Mouse (Mus musculus) MEL (cell line): ENCODE results near the gene Nav1. TPM values are rescaled to one million over a fixed set of nuclear protein-coding genes. Genes with fewer than 3 reads are reported as not detected.

Experiments used
- DNase-seq: peaks from one replicate; pipeline ENCODE4 v3.0.0; 2011; ENCODE audit warnings: low read depth, low spot score
- H3K27ac ChIP-seq: 2 replicates; pipeline ENCODE4 v1.5.1; 2012; ENCODE audit warnings: low read depth, mild to moderate bottlenecking, control low read depth, low read length, moderate library complexity; ENCODE audit not compliant: control insufficient read depth
- H3K27me3 ChIP-seq, 2 experiments: fragments of 150-350 bp in 1 of 2; sonication (generic) in 1 of 2; 2 replicates each; pipeline ENCODE4 v1.6.1; 2012; ENCODE audit warnings: low read length in 2 of 2, mild to moderate bottlenecking in 2 of 2, improper control_type of control experiment in 1 of 2, moderate library complexity in 1 of 2; ENCODE audit not compliant: insufficient read depth in 2 of 2, control insufficient read depth in 1 of 2
- H3K36me3 ChIP-seq, 2 experiments: 2 replicates each; pipeline ENCODE4 v1.6.1; 2012 to 2014; ENCODE audit warnings: low read length in 2 of 2, improper control_type of control experiment in 1 of 2, inconsistent platforms in 1 of 2, mild to moderate bottlenecking in 1 of 2; ENCODE audit not compliant: insufficient read depth in 2 of 2, control insufficient read depth in 1 of 2
- H3K4me1 ChIP-seq, 2 experiments: fragments of 150-350 bp in 1 of 2; sonication (generic) in 1 of 2; 2 replicates each; pipeline ENCODE4 v1.6.1; 2012; ENCODE audit warnings: low read length in 2 of 2, improper control_type of control experiment in 1 of 2, mild to moderate bottlenecking in 1 of 2; ENCODE audit not compliant: insufficient read depth in 2 of 2, control insufficient read depth in 1 of 2
- H3K4me3 ChIP-seq, 2 experiments: fragments of 150-350 bp in 1 of 2; sonication (generic) in 1 of 2; 2 replicates each; pipeline ENCODE4 v1.5.1; 2012; ENCODE audit warnings: low read depth in 2 of 2, low read length in 2 of 2, mild to moderate bottlenecking in 2 of 2, moderate library complexity in 2 of 2, control low read depth in 1 of 2, improper control_type of control experiment in 1 of 2; ENCODE audit not compliant: control insufficient read depth in 1 of 2, insufficient read depth in 1 of 2
- H3K79me2 ChIP-seq: 2 replicates; pipeline ENCODE4 v1.6.1; 2012; ENCODE audit warnings: mild to moderate bottlenecking, low read length, moderate library complexity; ENCODE audit not compliant: control insufficient read depth, poor library complexity, insufficient read depth
- H3K9ac ChIP-seq: 2 replicates; pipeline ENCODE4 v1.6.1; 2012; ENCODE audit warnings: low read depth, mild to moderate bottlenecking, control low read depth, low read length, moderate library complexity; ENCODE audit not compliant: control insufficient read depth, poor library complexity, severe bottlenecking
- H3K9me3 ChIP-seq: fragments of 150-350 bp; sonication (generic); replicated peaks from 2 replicates; pipeline ENCODE4 v1.6.1; 2012; ENCODE audit warnings: mild to moderate bottlenecking, low read length, improper control_type of control experiment, moderate library complexity; ENCODE audit not compliant: insufficient read depth
- CHD2 ChIP-seq: IDR thresholded peaks from 2 replicates; pipeline ENCODE4 v1.6.1; 2011; ENCODE audit warnings: low read length, improper control_type of control experiment
- CTCF ChIP-seq, 3 experiments: IDR thresholded peaks in 2 of 3; conservative IDR thresholded peaks in 1 of 3; 2 replicates each; pipeline ENCODE4 v1.5.1; 2011 to 2012; ENCODE audit warnings: low read length in 3 of 3, low read depth in 2 of 3, mild to moderate bottlenecking in 2 of 3, improper control_type of control experiment in 1 of 3, inconsistent platforms in 1 of 3, mixed read lengths in 1 of 3, moderate library complexity in 1 of 3; ENCODE audit not compliant: control insufficient read depth in 1 of 3, insufficient read depth in 1 of 3, poor library complexity in 1 of 3, severe bottlenecking in 1 of 3
- ELF1 ChIP-seq: IDR thresholded peaks from 2 replicates; pipeline ENCODE4 v1.6.1; 2014; ENCODE audit warnings: low read depth, mild to moderate bottlenecking, inconsistent platforms, low read length, improper control_type of control experiment, moderate library complexity
- GATA1 ChIP-seq: IDR thresholded peaks from 2 replicates; pipeline ENCODE4 v1.6.1; 2011; ENCODE audit warnings: low read depth, low read length, improper control_type of control experiment
- HCFC1 ChIP-seq: IDR thresholded peaks from 2 replicates; pipeline ENCODE4 v1.6.1; 2012; ENCODE audit warnings: low read depth, mild to moderate bottlenecking, inconsistent platforms, low read length, improper control_type of control experiment, moderate library complexity
- JUND ChIP-seq: IDR thresholded peaks from 2 replicates; pipeline ENCODE4 v1.6.1; 2011; ENCODE audit warnings: low read depth, mild to moderate bottlenecking, improper control_type of control experiment, low read length
- MAFK ChIP-seq: IDR thresholded peaks from 2 replicates; pipeline ENCODE4 v1.6.1; 2011; ENCODE audit warnings: low read depth, mild to moderate bottlenecking, low read length, improper control_type of control experiment, borderline replicate concordance
- NELFE ChIP-seq: IDR thresholded peaks from 2 replicates; pipeline ENCODE4 v1.6.1; 2011; ENCODE audit warnings: low read depth, low read length, improper control_type of control experiment
- POLR2A ChIP-seq, 2 experiments: IDR thresholded peaks; 2 replicates each; pipeline ENCODE4 v1.6.1; 2011 to 2012; ENCODE audit warnings: low read length in 2 of 2, mild to moderate bottlenecking in 2 of 2, control low read depth in 1 of 2, improper control_type of control experiment in 1 of 2, low read depth in 1 of 2, moderate library complexity in 1 of 2; ENCODE audit not compliant: control insufficient read depth in 1 of 2, insufficient read depth in 1 of 2, poor library complexity in 1 of 2
- POLR2AphosphoS2 ChIP-seq: IDR thresholded peaks from 2 replicates; pipeline ENCODE4 v1.6.1; 2011; ENCODE audit warnings: low read length, improper control_type of control experiment
- POLR2AphosphoS5 ChIP-seq: IDR thresholded peaks from 2 replicates; pipeline ENCODE4 v1.6.1; 2012; ENCODE audit warnings: low read depth, borderline replicate concordance, mild to moderate bottlenecking, inconsistent platforms, low read length, moderate library complexity, mixed read lengths
- RCOR1 ChIP-seq: IDR thresholded peaks from 2 replicates; pipeline ENCODE4 v1.6.1; 2012; ENCODE audit warnings: low read depth, mild to moderate bottlenecking, inconsistent platforms, low read length, improper control_type of control experiment
- SIN3A ChIP-seq: IDR thresholded peaks from 2 replicates; pipeline ENCODE4 v1.6.1; 2012; ENCODE audit warnings: low read length, improper control_type of control experiment, inconsistent platforms
- SMC3 ChIP-seq: IDR thresholded peaks from 2 replicates; pipeline ENCODE4 v1.6.1; 2011; ENCODE audit warnings: low read depth, low read length, improper control_type of control experiment
- TBP ChIP-seq: IDR thresholded peaks from 2 replicates; pipeline ENCODE4 v1.8.0; 2011; ENCODE audit warnings: low read depth, low read length, improper control_type of control experiment
- TCF12 ChIP-seq: IDR thresholded peaks from 2 replicates; pipeline ENCODE4 v1.6.1; 2014; ENCODE audit warnings: low read depth, mild to moderate bottlenecking, inconsistent platforms, low read length, improper control_type of control experiment, moderate library complexity
- UBTF ChIP-seq: IDR thresholded peaks from 2 replicates; pipeline ENCODE4 v1.6.1; 2012; ENCODE audit warnings: low read depth, mild to moderate bottlenecking, inconsistent platforms, low read length, improper control_type of control experiment, moderate library complexity, borderline replicate concordance; ENCODE audit not compliant: insufficient read depth
- ZKSCAN1 ChIP-seq: IDR thresholded peaks from 2 replicates; pipeline ENCODE4 v1.6.1; 2012; ENCODE audit warnings: low read depth, mild to moderate bottlenecking, inconsistent platforms, low read length, improper control_type of control experiment, moderate library complexity
- ZMIZ1 ChIP-seq: IDR thresholded peaks from 2 replicates; pipeline ENCODE4 v1.6.1; 2012; ENCODE audit warnings: low read depth, mild to moderate bottlenecking, inconsistent platforms, low read length, improper control_type of control experiment, moderate library complexity
- polyA plus RNA-seq, 2 experiments: library from polyadenylated mRNA; stranded (reverse) in 1 of 2; unstranded in 1 of 2; fragments of >175 nt in 1 of 2; fragments of >200 nt in 1 of 2; gene quantifications; 2 replicates each; pipeline versions ENCODE4 v1.2.1 to v1.2.4; 2012; ENCODE audit warnings: low replicate concordance in 2 of 2, low read depth in 1 of 2; ENCODE audit not compliant: insufficient read length in 2 of 2, insufficient read depth in 1 of 2, missing spikeins in 1 of 2
- total RNA-seq: library from RNA; depleted of rRNA; stranded (reverse); fragments of 300-350 nt; gene quantifications from 2 replicates; pipeline ENCODE4 v1.2.3, GENCODE M21; 2012

The Nav1 gene
- total and polyA plus RNA-seq, 3 experiments: 0.89 to 9.6 TPM; not detected in 1

DNA sequence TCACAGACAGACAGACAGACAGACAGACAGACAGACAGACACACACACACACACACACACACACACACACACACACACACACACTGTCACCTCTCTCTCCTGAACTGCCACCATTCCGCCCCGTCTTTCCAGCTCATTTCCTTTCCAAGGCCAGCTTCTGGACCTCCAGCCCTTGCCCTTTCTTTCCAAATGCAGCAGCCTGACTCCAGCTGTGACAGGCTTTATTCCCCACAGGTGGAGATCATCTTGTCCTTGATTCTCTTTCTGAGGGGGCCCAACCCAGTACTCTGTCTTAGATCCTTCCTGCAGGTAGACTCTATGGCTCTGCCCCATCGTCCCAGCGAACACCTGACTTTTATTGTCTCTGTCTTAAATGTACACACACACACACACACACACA, 53.5 kb downstream of the Nav1 start:
- H3K9me3 ChIP-seq: no peaks in the 10 kb centered on the region
- DNase-seq: no peak
- H3K4me1 ChIP-seq: no peaks in the 10 kb centered on the region
- no peaks in the 10 kb centered on the region for H3K79me2 ChIP-seq
- H3K4me3 ChIP-seq: no peak overlapping the region
- no peaks in the 10 kb centered on the region for H3K36me3 ChIP-seq
- H3K27ac ChIP-seq: no peak overlapping the region
- TF ChIP-seq JUND (no peak), GATA1 (no peak), NELFE (no peak), ELF1 (no peak)
- H3K9ac ChIP-seq: no peak overlapping the region
- no peaks in the 10 kb centered on the region for H3K27me3 ChIP-seq

DNA sequence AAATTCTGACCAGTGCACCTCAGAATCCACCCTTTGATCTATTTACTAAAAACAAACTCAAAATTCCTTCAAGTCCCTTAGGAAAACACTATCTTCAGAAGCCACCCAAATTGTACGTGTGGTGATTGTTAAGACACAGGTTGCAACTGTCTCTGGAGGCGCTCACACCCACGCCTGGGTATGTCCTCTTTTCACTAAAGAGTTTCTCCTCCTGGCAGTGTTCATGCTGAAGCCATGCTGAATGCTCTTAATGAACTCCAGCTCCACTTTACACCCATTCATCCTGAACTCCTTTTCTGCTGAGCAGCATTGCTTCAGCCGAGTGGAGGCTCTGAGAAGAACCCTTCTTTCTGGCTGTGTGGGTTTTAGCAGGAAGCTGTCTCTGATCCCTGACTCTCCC, 53.9 kb downstream of the Nav1 start:
- Histone ChIP-seq H3K36me3 (no peaks in the 10 kb centered on the region), H3K9ac (no peak overlapping the region), H3K9me3 (no peaks in the 10 kb centered on the region), H3K4me1 (no peaks in the 10 kb centered on the region), H3K27me3 (no peaks in the 10 kb centered on the region), H3K79me2 (no peaks in the 10 kb centered on the region), H3K27ac (no peak overlapping the region), H3K4me3 (no peak overlapping the region)
- TF ChIP-seq ZKSCAN1 (no peak), SMC3 (no peak), POLR2AphosphoS2 (no peak), CHD2 (no peak), ZMIZ1 (no peak), UBTF (no peak), SIN3A (no peak), TCF12 (no peak), CTCF (IDR thresholded peaks at IDR 0.05 in 2 of 3, conservative IDR thresholded peaks at IDR 0.05 in 1 of 3; ENCODE audit: control insufficient read depth in 1 of 3, insufficient read depth in 1 of 3, low read depth in 2 of 3, low read length in 3 of 3, poor library complexity in 1 of 3, severe bottlenecking in 1 of 3) (no peak), TBP (no peak), POLR2AphosphoS5 (no peak), POLR2A (IDR thresholded peaks at IDR 0.05; ENCODE audit: control insufficient read depth in 1 of 2, insufficient read depth in 1 of 2, low read depth in 1 of 2, low read length in 2 of 2, poor library complexity in 1 of 2) (no peak)
- no peak for DNase-seq

DNA sequence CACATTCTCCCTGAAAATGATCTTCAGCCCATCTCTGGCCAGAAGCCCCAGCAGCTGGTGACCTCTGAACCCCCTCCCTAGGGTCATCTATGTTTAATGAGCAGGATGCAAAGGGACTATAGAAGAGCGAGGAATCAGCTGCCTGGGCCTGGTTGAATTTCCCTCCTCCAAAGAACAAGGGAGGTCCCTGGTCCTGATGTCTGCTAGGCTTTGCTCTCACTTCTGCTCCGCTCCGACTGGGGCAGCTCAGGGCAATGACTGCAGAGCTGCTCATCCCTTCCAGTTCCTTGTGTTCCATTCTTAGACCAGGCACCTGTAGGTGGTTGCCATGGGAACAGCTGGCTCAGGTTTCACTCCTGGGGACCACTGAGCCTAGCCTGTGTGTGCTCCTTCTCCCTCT, 56.2 kb downstream of the Nav1 start:
- H3K4me1 ChIP-seq: no peaks in the 10 kb centered on the region
- DNase-seq: no peak
- no peaks in the 10 kb centered on the region for H3K9me3 ChIP-seq
- H3K27me3 ChIP-seq: no peaks in the 10 kb centered on the region
- H3K4me3 ChIP-seq: no peak overlapping the region
- no peaks in the 10 kb centered on the region for H3K36me3 ChIP-seq
- no peak overlapping the region for H3K9ac ChIP-seq
- TF ChIP-seq MAFK (no peak), RCOR1 (no peak), HCFC1 (no peak)
- TF ChIP-seq, all 39 proteins: peak for 0
- Histone ChIP-seq H3K27ac (no peak overlapping the region), H3K79me2 (no peaks in the 10 kb centered on the region)
